Mouse (Mus musculus): ENCODE data around the gene Epsti1.

GRCm38 (mm10) chr14:77942793-77943558, 38.9 kb downstream of the Epsti1 start:
- TF ChIP-seq POLR2A (IDR thresholded peaks at IDR 0.05; ENCODE audit: low read depth, low read length) (no peak), CTCF (IDR thresholded peaks at IDR 0.05; ENCODE audit: extremely low read depth, insufficient read depth, insufficient read length, insufficient replicate concordance) (no peak)
